Mouse (Mus musculus) embryo, embryonic 10 days (tissue): ENCODE results near the gene Sgk1.
A peak's percentile ranks its signal among the peaks of the same experiment; 100 is the strongest.

Source experiments
- DNase-seq: peaks from one replicate; pipeline ENCODE4 v3.0.0-alpha.2; 2015; ENCODE audit warnings: low spot score

Gene Sgk1

GRCm38 (mm10) chr10:21918016-21918749, 36.2 kb downstream of the Sgk1 start:
- DNase-seq: no peak

GRCm38 (mm10) chr10:21918750-21919145, 36.8 kb downstream of the Sgk1 start:
- no peak for DNase-seq

GRCm38 (mm10) chr10:21920611-21921010, 38.6 kb downstream of the Sgk1 start:
- no peak for DNase-seq

GRCm38 (mm10) chr10:21922716-21923350, 40.8 kb downstream of the Sgk1 start:
- no peak for DNase-seq

- DNase-seq: peak; percentile 35
Observed at GRCm38 (mm10) chr10:21923495-21923952, 41.5 kb downstream of the Sgk1 start.

GRCm38 (mm10) chr10:21924051-21924720, 42.2 kb downstream of the Sgk1 start:
- no peak for DNase-seq

GRCm38 (mm10) chr10:21926941-21927340, 45.0 kb downstream of the Sgk1 start:
- no peak for DNase-seq

GRCm38 (mm10) chr10:21930781-21931380, 48.9 kb downstream of the Sgk1 start:
- no peak for DNase-seq

GRCm38 (mm10) chr10:21932791-21933190, 50.8 kb downstream of the Sgk1 start:
- no peak for DNase-seq

- no peak for DNase-seq
Observed at GRCm38 (mm10) chr10:21934826-21935225, 52.8 kb downstream of the Sgk1 start.

GRCm38 (mm10) chr10:21936513-21937221, 54.7 kb downstream of the Sgk1 start:
- DNase-seq: peak; percentile 15

- DNase-seq: peak; percentile 81
Observed at GRCm38 (mm10) chr10:21937222-21937605, 55.2 kb downstream of the Sgk1 start.

- DNase-seq: no peak
Observed at GRCm38 (mm10) chr10:21938166-21938565, 56.2 kb downstream of the Sgk1 start.

GRCm38 (mm10) chr10:21941235-21941634, 59.3 kb downstream of the Sgk1 start:
- no peak for DNase-seq

- no peak for DNase-seq
Observed at GRCm38 (mm10) chr10:21943145-21943700, 61.2 kb downstream of the Sgk1 start.

- DNase-seq: no peak
Observed at GRCm38 (mm10) chr10:21945195-21945594, 63.2 kb downstream of the Sgk1 start.

GRCm38 (mm10) chr10:21946751-21947351, 64.9 kb downstream of the Sgk1 start:
- DNase-seq: no peak

GRCm38 (mm10) chr10:21952520-21952919, 70.5 kb downstream of the Sgk1 start:
- DNase-seq: no peak

GRCm38 (mm10) chr10:21961111-21961510, 79.1 kb downstream of the Sgk1 start:
- no peak for DNase-seq

GRCm38 (mm10) chr10:21963005-21963404, 81.0 kb downstream of the Sgk1 start:
- no peak for DNase-seq

- no peak for DNase-seq
Observed at GRCm38 (mm10) chr10:21973676-21974075, 91.7 kb downstream of the Sgk1 start.
